Mouse (Mus musculus) hindbrain, postnatal 0 days (tissue): ENCODE measurements around the gene Cmpk2. TPM values are rescaled to one million over a fixed set of nuclear protein-coding genes. Genes with fewer than 3 reads are reported as not detected.

Experiments used
- ATAC-seq: fragments of 200-750 bp; cut with Nextera tagmentation; 2 replicates; pipeline ENCODE4 v1.8.0; 2017; ENCODE audit warnings: mild to moderate bottlenecking, moderate TSS enrichment, moderate library complexity
- DNase-seq: peaks from one replicate; pipeline ENCODE4 v3.0.0-alpha.2; 2015; ENCODE audit warnings: low spot score
- H3K27ac ChIP-seq: fragments of 300-500 bp; sonication (generic); 2 replicates; pipeline ENCODE4 v1.5.1; 2014; ENCODE audit warnings: mild to moderate bottlenecking
- H3K27me3 ChIP-seq: fragments of 300-500 bp; sonication (generic); 2 replicates; pipeline ENCODE4 v1.6.1; 2014; ENCODE audit warnings: low read length, mixed read lengths; ENCODE audit not compliant: insufficient read depth
- H3K36me3 ChIP-seq: fragments of 300-500 bp; sonication (generic); 2 replicates; pipeline ENCODE4 v1.6.1; 2014; ENCODE audit warnings: low read length, mixed read lengths; ENCODE audit not compliant: insufficient read depth
- H3K4me1 ChIP-seq: fragments of 300-500 bp; sonication (generic); 2 replicates; pipeline ENCODE4 v1.6.1; 2014; ENCODE audit warnings: antibody characterized with exemption, low read length, mixed read lengths; ENCODE audit not compliant: insufficient read depth
- H3K4me2 ChIP-seq: fragments of 300-500 bp; sonication (generic); 2 replicates; pipeline ENCODE4 v1.6.1; 2014; ENCODE audit warnings: low read depth, mild to moderate bottlenecking, low read length, moderate library complexity, mixed read lengths
- H3K4me3 ChIP-seq: fragments of 300-500 bp; sonication (generic); 2 replicates; pipeline ENCODE4 v1.5.1; 2014; ENCODE audit warnings: low read length
- H3K9ac ChIP-seq: fragments of 300-500 bp; sonication (generic); replicated peaks from 2 replicates; pipeline ENCODE4 v1.6.1; 2014; ENCODE audit warnings: mild to moderate bottlenecking, low read length, moderate library complexity, mixed read lengths
- H3K9me3 ChIP-seq: fragments of 300-500 bp; sonication (generic); 2 replicates; pipeline ENCODE4 v1.6.1; 2016; ENCODE audit warnings: low read length, mixed read lengths
- CTCF ChIP-seq: IDR thresholded peaks from 2 replicates; pipeline ENCODE4 v1.5.1; 2016; ENCODE audit warnings: antibody characterized with exemption, control low read depth, low read depth
- WGBS: fragments of 180-500 bp; shearing (Covaris S2); extraction: QIAGEN DNeasy Blood & Tissue Kit; methylation state at CpG from one replicate; pipeline ENCODE4 v1.1.7; 2014; 5-methylcytosine and 5-hydroxymethylcytosine counted together
- polyA plus RNA-seq: library from polyadenylated mRNA; unstranded; fragments of >200 nt; fragmentation: Nextera tagmentation; extraction: Ambion mirVana; gene quantifications from 2 replicates; pipeline ENCODE4 v1.2.1, GENCODE M21; 2015
- total RNA-seq: library from RNA; depleted of rRNA; stranded (reverse); fragments of >200 nt; gene quantifications from 2 replicates; pipeline ENCODE4 v1.2.3, GENCODE M21; 2014; rRNA removed

Gene Cmpk2
- total and polyA plus RNA-seq, 2 experiments from 2014 or later: 21.1 to 25.2 TPM

- no peak for ATAC-seq
- no peak for TF ChIP-seq CTCF
- DNase-seq: no peak
- H3K9me3 ChIP-seq: no peaks in the 10 kb centered on the region
- H3K4me2 ChIP-seq: no peak overlapping the region
- no peak overlapping the region for H3K9ac ChIP-seq
- no peaks in the 10 kb centered on the region for H3K36me3 ChIP-seq
- H3K4me3 ChIP-seq: no peak overlapping the region
- no peak overlapping the region for H3K27ac ChIP-seq
- H3K4me1 ChIP-seq: no peaks in the 10 kb centered on the region
- WGBS: 81% methylated on average over 4 of the region's 4 CpGs
- H3K27me3 ChIP-seq: no peaks in the 10 kb centered on the region
Observed at GRCm38 (mm10) chr12:26510971-26511370, 42.0 kb downstream of the Cmpk2 start.

DNA sequence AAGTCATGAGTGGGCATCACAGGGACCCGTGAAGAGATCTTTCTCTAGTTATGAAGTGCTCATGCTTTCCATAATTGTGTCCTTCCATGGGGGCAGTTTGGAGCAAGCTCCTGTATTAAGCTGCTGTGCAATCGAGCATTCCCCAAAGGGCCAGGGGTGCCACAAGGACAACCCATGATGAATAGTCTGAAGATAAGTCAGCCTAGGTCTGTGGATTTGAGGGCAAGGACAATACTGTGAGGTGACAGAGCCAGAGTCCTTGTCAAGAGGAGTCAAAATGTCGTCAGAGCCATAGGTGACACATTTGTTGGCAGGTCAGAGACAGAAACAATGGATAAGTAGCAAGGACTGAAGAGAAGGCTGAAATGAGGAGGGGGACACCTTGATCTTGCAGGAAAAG, 49.2 kb downstream of the Cmpk2 start:
- no peaks in the 10 kb centered on the region for H3K9me3 ChIP-seq
- no peak overlapping the region for H3K4me2 ChIP-seq
- no peaks in the 10 kb centered on the region for H3K4me1 ChIP-seq
- H3K27me3 ChIP-seq: no peaks in the 10 kb centered on the region
- H3K27ac ChIP-seq: no peak overlapping the region
- ATAC-seq (no peak), DNase-seq (no peak)
- no peak overlapping the region for H3K9ac ChIP-seq
- no peak overlapping the region for H3K4me3 ChIP-seq
- WGBS: 81% methylated on average over 3 of the region's 3 CpGs
- no peak for TF ChIP-seq CTCF
- H3K36me3 ChIP-seq: no peaks in the 10 kb centered on the region

GRCm38 (mm10) chr12:26524943-26525697, 56.1 kb downstream of the Cmpk2 start:
- ATAC-seq (peak; percentile 66), DNase-seq (peak; percentile 78)
- Histone ChIP-seq H3K27ac (peak overlapping the region; percentile 4; the same call in 1 of the 2 replicates), H3K9me3 (0 out of 2 replicates have a peak, but pooled peaks cover 2% of the 10 kb centered on the region), H3K4me3 (no peak overlapping the region), H3K9ac (no peak overlapping the region), H3K4me1 (0 out of 2 replicates have a peak, but pooled peaks cover 5% of the 10 kb centered on the region), H3K27me3 (no peaks in the 10 kb centered on the region), H3K36me3 (no peaks in the 10 kb centered on the region), H3K4me2 (no peak overlapping the region)
- 42% methylated on average over 3 of the region's 3 CpGs for WGBS
- no peak for TF ChIP-seq CTCF

GRCm38 (mm10) chr12:26525698-26526026, 56.7 kb downstream of the Cmpk2 start:
- Histone ChIP-seq H3K4me2 (no peak overlapping the region), H3K27ac (peak overlapping the region; percentile 4; the same call in 1 of the 2 replicates), H3K9ac (no peak overlapping the region), H3K4me1 (0 out of 2 replicates have a peak, but pooled peaks cover 5% of the 10 kb centered on the region), H3K4me3 (no peak overlapping the region), H3K36me3 (no peaks in the 10 kb centered on the region), H3K9me3 (0 out of 2 replicates have a peak, but pooled peaks cover 2% of the 10 kb centered on the region), H3K27me3 (no peaks in the 10 kb centered on the region)
- DNase-seq (peak; percentile 51), ATAC-seq (no peak)
- 24% methylated on average over 5 of the region's 5 CpGs for WGBS
- no peak for TF ChIP-seq CTCF

Other genes starting within 250 kb of the Cmpk2 start
- 31.6 and 33.4 TPM in 2 replicates for gene Rnf144a, start 54.0 kb upstream of the Cmpk2 start, total RNA-seq
- gene Rnf144a, start 54.0 kb upstream of the Cmpk2 start, polyA plus RNA-seq: 21.4 and 24.4 TPM in 2 replicates
- 1.3 and 1.5 TPM in 2 replicates for gene Rsad2, start 12.8 kb upstream of the Cmpk2 start, total RNA-seq
- gene Rsad2, start 12.8 kb upstream of the Cmpk2 start, polyA plus RNA-seq: 1.4 and 1.5 TPM in 2 replicates